Mouse (Mus musculus) kidney, postnatal 0 days (tissue): Measurements from ENCODE around the gene Ccnt1. TPM values are rescaled to one million over a fixed set of nuclear protein-coding genes. Genes with fewer than 3 reads are reported as not detected.

Experiments
- ATAC-seq: fragments of 200-750 bp; cut with Nextera tagmentation; replicated peaks from 2 replicates; pipeline ENCODE4 v1.8.0; 2017; ENCODE audit warnings: low read depth, moderate number of reproducible peaks, moderate TSS enrichment, moderate library complexity; ENCODE audit not compliant: low FRiP score
- DNase-seq: peaks from one replicate; pipeline ENCODE4 v3.0.0-alpha.2; 2016; ENCODE audit warnings: low spot score
- H3K27ac ChIP-seq: fragments of 300-500 bp; sonication (generic); 2 replicates; pipeline ENCODE4 v1.5.1; 2014; ENCODE audit warnings: mild to moderate bottlenecking
- H3K27me3 ChIP-seq: fragments of 300-500 bp; sonication (generic); 2 replicates; pipeline ENCODE4 v1.6.1; 2014; ENCODE audit warnings: low read length, mixed read lengths; ENCODE audit not compliant: insufficient read depth
- H3K36me3 ChIP-seq: fragments of 300-500 bp; sonication (generic); 2 replicates; pipeline ENCODE4 v1.6.1; 2014; ENCODE audit warnings: low read length, mixed read lengths; ENCODE audit not compliant: insufficient read depth
- H3K4me1 ChIP-seq: fragments of 300-500 bp; sonication (generic); replicated peaks from 2 replicates; pipeline ENCODE4 v1.6.1; 2014; ENCODE audit warnings: antibody characterized with exemption, low read length, mixed read lengths; ENCODE audit not compliant: insufficient read depth
- H3K4me2 ChIP-seq: fragments of 300-500 bp; sonication (generic); 2 replicates; pipeline ENCODE4 v1.6.1; 2014; ENCODE audit warnings: mild to moderate bottlenecking, low read length, moderate library complexity, mixed read lengths
- H3K4me3 ChIP-seq: fragments of 300-500 bp; sonication (generic); replicated peaks from 2 replicates; pipeline ENCODE4 v1.5.1; 2014; ENCODE audit warnings: low read depth, low read length
- H3K9ac ChIP-seq: fragments of 300-500 bp; sonication (generic); 2 replicates; pipeline ENCODE4 v1.6.1; 2014; ENCODE audit warnings: low read depth, low read length
- H3K9me3 ChIP-seq: fragments of 300-500 bp; sonication (generic); replicated peaks from 2 replicates; pipeline ENCODE4 v1.6.1; 2016; ENCODE audit warnings: low read length, inconsistent platforms, mixed read lengths
- CTCF ChIP-seq: IDR thresholded peaks from 2 replicates; pipeline ENCODE4 v1.5.1; 2016; ENCODE audit warnings: antibody characterized with exemption, low read depth, mild to moderate bottlenecking, moderate library complexity
- WGBS: fragments of 180-500 bp; shearing (Covaris S2); extraction: QIAGEN DNeasy Blood & Tissue Kit; methylation state at CpG from one replicate; pipeline ENCODE4 v1.1.7; 2014; 5-methylcytosine and 5-hydroxymethylcytosine counted together
- microRNA-seq: library from miRNA; unstranded; fragments of <30 nt; microRNA quantifications from one replicate; pipeline ENCODE4, GENCODE M21; 2016
- polyA plus RNA-seq: library from polyadenylated mRNA; unstranded; fragments of >200 nt; fragmentation: Nextera tagmentation; extraction: Ambion mirVana; gene quantifications from 2 replicates; pipeline ENCODE4 v1.2.1, GENCODE M21; 2015

The Ccnt1 gene
- polyA plus RNA-seq, 1 experiment from 2014 or later, result 42.3 TPM

GRCm38 (mm10) chr15:98491332-98491731, 79.4 kb downstream of the Ccnt1 start:
- no peak overlapping the region for H3K4me3 ChIP-seq
- H3K27ac ChIP-seq, result no peak overlapping the region
- no peak overlapping the region for H3K9ac ChIP-seq
- DNase-seq (no peak), ATAC-seq (no peak)
- 74% methylated on average over 2 of the region's 2 CpGs for WGBS
- no peaks in the 10 kb centered on the region for H3K27me3 ChIP-seq
- H3K4me2 ChIP-seq, result no peak overlapping the region
- no peaks in the 10 kb centered on the region for H3K36me3 ChIP-seq
- no peaks in the 10 kb centered on the region for H3K4me1 ChIP-seq
- H3K9me3 ChIP-seq, result no peaks in the 10 kb centered on the region
- no peak for TF ChIP-seq CTCF

Small RNA genes lying within 50 kb of the gene (microRNA-seq; reads per million reads assigned to microRNA genes)
- not detected for gene Mir1291

Other genes starting within 250 kb of the Ccnt1 start
- gene Olfr284, start 229.9 kb downstream of the Ccnt1 start, polyA plus RNA-seq, result not detected in 2 replicates
- not detected in 2 replicates for gene Olfr283, start 190.0 kb downstream of the Ccnt1 start, polyA plus RNA-seq
- not detected in 2 replicates for gene Olfr282, start 139.7 kb downstream of the Ccnt1 start, polyA plus RNA-seq
- gene Olfr281, start 118.3 kb downstream of the Ccnt1 start, polyA plus RNA-seq, result not detected in 2 replicates
- not detected in 2 replicates for gene OR5BS1P, start 101.0 kb downstream of the Ccnt1 start, polyA plus RNA-seq
- 0.24 and 0.30 TPM in 2 replicates for gene Lalba, start 88.2 kb downstream of the Ccnt1 start, polyA plus RNA-seq
- gene Olfr279, start 78.5 kb downstream of the Ccnt1 start, polyA plus RNA-seq, result not detected in 2 replicates
- gene Kansl2, start 36.7 kb downstream of the Ccnt1 start, polyA plus RNA-seq, result 87.1 and 96.3 TPM in 2 replicates
- gene 4930415O20Rik, start 81 bp upstream of the Ccnt1 start, polyA plus RNA-seq, result 0.30 and 0.62 TPM in 2 replicates
- 16.8 and 17.0 TPM in 2 replicates for gene Adcy6, start 39.2 kb upstream of the Ccnt1 start, polyA plus RNA-seq
- 19.8 and 22.4 TPM in 2 replicates for gene Cacnb3, start 59.9 kb upstream of the Ccnt1 start, polyA plus RNA-seq
- gene Ddx23, start 92.0 kb upstream of the Ccnt1 start, polyA plus RNA-seq, result 14.6 and 17.6 TPM in 2 replicates
- 0.50 and 0.66 TPM in 2 replicates for gene Rnd1, start 106.5 kb upstream of the Ccnt1 start, polyA plus RNA-seq
- gene Ccdc65, start 137.3 kb upstream of the Ccnt1 start, polyA plus RNA-seq, result 0.74 and 0.75 TPM in 2 replicates
- 34.4 and 34.6 TPM in 2 replicates for gene Fkbp11, start 157.3 kb upstream of the Ccnt1 start, polyA plus RNA-seq
- 39.0 and 39.6 TPM in 2 replicates for gene Arf3, start 192.3 kb upstream of the Ccnt1 start, polyA plus RNA-seq
- not detected in 2 replicates for gene Wnt10b, start 207.2 kb upstream of the Ccnt1 start, polyA plus RNA-seq
- not detected in 2 replicates for gene Wnt1, start 218.9 kb upstream of the Ccnt1 start, polyA plus RNA-seq
- gene Ddn, start 238.6 kb upstream of the Ccnt1 start, polyA plus RNA-seq, result 4.4 and 6.1 TPM in 2 replicates